Mouse (Mus musculus) midbrain, embryonic 13.5 days (tissue): Measurements from ENCODE around the gene Pxdc1. TPM values are rescaled to one million over a fixed set of nuclear protein-coding genes. Genes with fewer than 3 reads are reported as not detected.
A peak's percentile ranks its signal among the peaks of the same experiment; 100 is the strongest.

Experiments
- ATAC-seq: fragments of 200-750 bp; cut with Nextera tagmentation; 2 replicates; pipeline ENCODE4 v1.8.0; 2017; ENCODE audit warnings: mild to moderate bottlenecking, moderate TSS enrichment, moderate library complexity
- H3K27ac ChIP-seq: fragments of 300-500 bp; sonication (generic); 2 replicates; pipeline ENCODE4 v1.5.1; 2015; ENCODE audit warnings: inconsistent platforms, mild to moderate bottlenecking, moderate library complexity
- H3K27me3 ChIP-seq: fragments of 300-500 bp; sonication (generic); 2 replicates; pipeline ENCODE4 v1.6.1; 2015; ENCODE audit warnings: mild to moderate bottlenecking, inconsistent platforms
- H3K36me3 ChIP-seq: fragments of 300-500 bp; sonication (generic); 2 replicates; pipeline ENCODE4 v1.6.1; 2015; ENCODE audit warnings: mild to moderate bottlenecking, inconsistent platforms
- H3K4me1 ChIP-seq: fragments of 300-500 bp; sonication (generic); replicated peaks from 2 replicates; pipeline ENCODE4 v1.6.1; 2015; ENCODE audit warnings: inconsistent platforms
- H3K4me2 ChIP-seq: fragments of 300-500 bp; sonication (generic); replicated peaks from 2 replicates; pipeline ENCODE4 v1.6.1; 2015; ENCODE audit warnings: moderate library complexity, mild to moderate bottlenecking, inconsistent platforms
- H3K4me3 ChIP-seq: fragments of 300-500 bp; sonication (generic); replicated peaks from 2 replicates; pipeline ENCODE4 v1.5.1; 2015; ENCODE audit warnings: mild to moderate bottlenecking, inconsistent platforms
- H3K9ac ChIP-seq: fragments of 300-500 bp; sonication (generic); replicated peaks from 2 replicates; pipeline ENCODE4 v1.6.1; 2015; ENCODE audit warnings: mild to moderate bottlenecking, inconsistent platforms
- H3K9me3 ChIP-seq: fragments of 300-500 bp; sonication (generic); 2 replicates; pipeline ENCODE4 v1.6.1; 2016; ENCODE audit warnings: mild to moderate bottlenecking, inconsistent platforms
- WGBS: fragments of 180-500 bp; shearing (Covaris S2); methylation state at CpG from one replicate; pipeline ENCODE4 v1.1.7; 2015; 5-methylcytosine and 5-hydroxymethylcytosine counted together
- polyA plus RNA-seq: library from polyadenylated mRNA; unstranded; fragments of >200 nt; fragmentation: Nextera tagmentation; extraction: Ambion mirVana; gene quantifications from 2 replicates; pipeline ENCODE4 v1.2.1, GENCODE M21; 2015

Gene Pxdc1
- polyA plus RNA-seq, 1 experiment from 2014 or later: 8.3 TPM

- 63% methylated on average over 2 of the region's 2 CpGs for WGBS
- H3K9ac ChIP-seq: no peak overlapping the region
- no peaks in the 10 kb centered on the region for H3K4me1 ChIP-seq
- no peak for ATAC-seq
- no peak overlapping the region for H3K4me3 ChIP-seq
- no peak overlapping the region for H3K4me2 ChIP-seq
- no peaks in the 10 kb centered on the region for H3K9me3 ChIP-seq
- no peak overlapping the region for H3K27ac ChIP-seq
- H3K27me3 ChIP-seq: no peaks in the 10 kb centered on the region
- H3K36me3 ChIP-seq: no peaks in the 10 kb centered on the region
These were observed 40.9 kb downstream of the Pxdc1 start for GRCm38 (mm10) chr13:34612402-34612801.

- Histone ChIP-seq H3K4me3 (no peak overlapping the region), H3K4me1 (peaks cover 8% of the 10 kb centered on the region), H3K9me3 (no peaks in the 10 kb centered on the region), H3K27me3 (no peaks in the 10 kb centered on the region), H3K4me2 (no peak overlapping the region), H3K9ac (no peak overlapping the region), H3K27ac (no peak overlapping the region), H3K36me3 (no peaks in the 10 kb centered on the region)
- ATAC-seq: no peak
- whole genome bisulfite sequencing: 13% methylated on average over 1 of the region's 1 CpGs
These were observed 43.6 kb downstream of the Pxdc1 start for GRCm38 (mm10) chr13:34609711-34610110.

- Histone ChIP-seq H3K4me3 (no peak overlapping the region), H3K27me3 (no peaks in the 10 kb centered on the region), H3K4me2 (no peak overlapping the region), H3K4me1 (peaks cover 8% of the 10 kb centered on the region), H3K9ac (no peak overlapping the region), H3K36me3 (no peaks in the 10 kb centered on the region), H3K9me3 (no peaks in the 10 kb centered on the region), H3K27ac (0 out of 2 replicates have a peak overlapping the region, but pooled peaks have one; percentile 5)
- no peak for ATAC-seq
- WGBS: 53% methylated on average over 2 of the region's 2 CpGs
These were observed 46.2 kb downstream of the Pxdc1 start for GRCm38 (mm10) chr13:34607079-34607478.

GRCm38 (mm10) chr13:34605884-34606283 lies 47.4 kb downstream of the Pxdc1 start:
- no peak overlapping the region for H3K27ac ChIP-seq
- no peak overlapping the region for H3K4me2 ChIP-seq
- 56% methylated on average over 3 of the region's 3 CpGs for WGBS
- no peaks in the 10 kb centered on the region for H3K27me3 ChIP-seq
- H3K9me3 ChIP-seq: no peaks in the 10 kb centered on the region
- H3K4me1 ChIP-seq: peaks cover 8% of the 10 kb centered on the region
- H3K9ac ChIP-seq: no peak overlapping the region
- H3K36me3 ChIP-seq: no peaks in the 10 kb centered on the region
- no peak overlapping the region for H3K4me3 ChIP-seq
- peak; percentile 62; the same call in 1 of the 2 replicates for ATAC-seq

DNA sequence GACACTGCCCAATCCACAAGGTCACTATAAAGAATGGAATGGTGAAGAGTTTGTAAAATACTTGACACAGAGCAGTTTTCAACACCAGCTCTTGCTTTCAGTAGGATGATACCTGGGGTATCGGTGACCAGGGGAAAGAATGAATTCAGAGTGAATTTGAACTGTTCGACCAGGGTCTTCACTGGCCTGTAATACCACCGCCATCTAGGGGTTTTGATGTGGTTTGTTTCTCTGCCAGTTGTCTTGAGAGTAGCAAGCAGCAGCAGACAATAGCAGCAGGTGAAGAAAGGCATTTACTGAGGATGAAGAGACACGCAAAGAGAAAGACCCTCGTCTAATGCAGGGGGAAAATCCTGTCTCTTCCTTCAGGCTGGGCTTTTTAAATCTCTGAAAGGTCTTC lies 48.1 kb downstream of the Pxdc1 start:
- H3K4me2 ChIP-seq: no peak overlapping the region
- H3K4me1 ChIP-seq: peaks cover 12% of the 10 kb centered on the region
- H3K27ac ChIP-seq: no peak overlapping the region
- H3K36me3 ChIP-seq: no peaks in the 10 kb centered on the region
- no peak overlapping the region for H3K4me3 ChIP-seq
- no peak overlapping the region for H3K9ac ChIP-seq
- H3K9me3 ChIP-seq: no peaks in the 10 kb centered on the region
- no peak for ATAC-seq
- no peaks in the 10 kb centered on the region for H3K27me3 ChIP-seq
- WGBS: 65% methylated on average over 5 of the region's 5 CpGs

DNA sequence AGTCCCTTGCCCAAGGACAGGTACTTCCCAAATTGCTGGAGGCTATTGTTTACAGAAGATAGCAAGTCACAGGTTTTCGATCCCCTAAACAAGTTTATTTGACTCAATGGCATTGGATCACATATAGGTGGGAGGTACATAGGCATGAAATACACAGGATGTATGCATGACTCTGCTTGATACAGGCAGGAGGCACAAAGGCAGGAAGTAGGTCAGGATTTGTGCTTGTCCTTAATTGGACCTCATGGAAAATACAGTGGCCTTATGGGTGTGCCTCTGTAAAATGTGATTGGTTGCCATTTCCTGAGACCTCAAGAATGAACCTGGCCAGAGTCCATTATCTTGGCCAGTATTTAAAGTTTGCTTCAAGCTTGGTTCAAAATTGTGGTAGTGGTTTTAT lies 48.9 kb downstream of the Pxdc1 start:
- no peak for ATAC-seq
- no peak overlapping the region for H3K9ac ChIP-seq
- H3K9me3 ChIP-seq: no peaks in the 10 kb centered on the region
- no peaks in the 10 kb centered on the region for H3K27me3 ChIP-seq
- WGBS: 93% methylated on average over 1 of the region's 1 CpGs
- H3K4me3 ChIP-seq: no peak overlapping the region
- no peaks in the 10 kb centered on the region for H3K36me3 ChIP-seq
- peaks cover 12% of the 10 kb centered on the region for H3K4me1 ChIP-seq
- H3K27ac ChIP-seq: no peak overlapping the region
- no peak overlapping the region for H3K4me2 ChIP-seq

DNA sequence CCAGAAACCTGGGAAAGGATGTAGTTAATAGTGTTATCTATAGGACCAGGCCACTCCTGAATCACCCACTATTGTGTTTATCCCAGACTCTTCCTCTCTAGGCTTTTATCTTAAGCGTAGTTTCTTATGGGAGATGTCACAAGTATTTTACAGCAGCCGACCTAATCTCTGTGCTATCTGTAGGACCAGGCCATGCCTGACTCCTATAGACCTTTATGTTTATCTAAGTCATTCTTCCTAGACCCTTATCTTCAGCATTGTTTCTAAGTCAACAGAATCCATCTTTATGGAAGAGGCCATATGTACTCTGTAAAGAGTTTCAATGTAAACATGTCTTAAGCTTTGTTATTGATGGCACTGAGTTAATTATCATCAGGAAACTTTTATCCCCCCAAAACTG lies 50.5 kb downstream of the Pxdc1 start:
- H3K4me1 ChIP-seq: peaks cover 12% of the 10 kb centered on the region
- H3K9me3 ChIP-seq: no peaks in the 10 kb centered on the region
- H3K27ac ChIP-seq: no peak overlapping the region
- H3K9ac ChIP-seq: no peak overlapping the region
- H3K36me3 ChIP-seq: no peaks in the 10 kb centered on the region
- H3K4me2 ChIP-seq: no peak overlapping the region
- H3K4me3 ChIP-seq: no peak overlapping the region
- ATAC-seq: no peak
- WGBS: 77% methylated on average over 2 of the region's 2 CpGs
- H3K27me3 ChIP-seq: no peaks in the 10 kb centered on the region

GRCm38 (mm10) chr13:34596797-34597196 lies 56.5 kb downstream of the Pxdc1 start:
- Histone ChIP-seq H3K27me3 (no peaks in the 10 kb centered on the region), H3K9me3 (no peaks in the 10 kb centered on the region), H3K4me2 (no peak overlapping the region), H3K4me1 (0 out of 2 replicates have a peak, but pooled peaks cover 4% of the 10 kb centered on the region), H3K4me3 (no peak overlapping the region), H3K27ac (no peak overlapping the region), H3K36me3 (no peaks in the 10 kb centered on the region), H3K9ac (no peak overlapping the region)
- ATAC-seq: no peak

Other genes starting within 250 kb of the Pxdc1 start
- not detected in 2 replicates for gene Fam50b, start 81.4 kb upstream of the Pxdc1 start, polyA plus RNA-seq
- 80.2 and 80.9 TPM in 2 replicates for gene Prpf4b, start 221.8 kb upstream of the Pxdc1 start, polyA plus RNA-seq